Mouse (Mus musculus) heart, adult 10 weeks (tissue): ENCODE measurements around the gene Tmem87a. TPM values are rescaled to one million over a fixed set of nuclear protein-coding genes. Genes with fewer than 3 reads are reported as not detected.

Source experiments
- polyA plus RNA-seq: library from polyadenylated mRNA; stranded (reverse); fragments of 350-450 nt; fragmentation: Illumina TruSeq; extraction: RNeasy Lipid Tissue Mini Kit (QIAGEN cat#74804); gene quantifications from one replicate; pipeline ENCODE4 v1.2.3, GENCODE M21; 2014; ENCODE audit warnings: low read depth, low replicate concordance

The Tmem87a gene
- polyA plus RNA-seq: 18.2 TPM

DNA sequence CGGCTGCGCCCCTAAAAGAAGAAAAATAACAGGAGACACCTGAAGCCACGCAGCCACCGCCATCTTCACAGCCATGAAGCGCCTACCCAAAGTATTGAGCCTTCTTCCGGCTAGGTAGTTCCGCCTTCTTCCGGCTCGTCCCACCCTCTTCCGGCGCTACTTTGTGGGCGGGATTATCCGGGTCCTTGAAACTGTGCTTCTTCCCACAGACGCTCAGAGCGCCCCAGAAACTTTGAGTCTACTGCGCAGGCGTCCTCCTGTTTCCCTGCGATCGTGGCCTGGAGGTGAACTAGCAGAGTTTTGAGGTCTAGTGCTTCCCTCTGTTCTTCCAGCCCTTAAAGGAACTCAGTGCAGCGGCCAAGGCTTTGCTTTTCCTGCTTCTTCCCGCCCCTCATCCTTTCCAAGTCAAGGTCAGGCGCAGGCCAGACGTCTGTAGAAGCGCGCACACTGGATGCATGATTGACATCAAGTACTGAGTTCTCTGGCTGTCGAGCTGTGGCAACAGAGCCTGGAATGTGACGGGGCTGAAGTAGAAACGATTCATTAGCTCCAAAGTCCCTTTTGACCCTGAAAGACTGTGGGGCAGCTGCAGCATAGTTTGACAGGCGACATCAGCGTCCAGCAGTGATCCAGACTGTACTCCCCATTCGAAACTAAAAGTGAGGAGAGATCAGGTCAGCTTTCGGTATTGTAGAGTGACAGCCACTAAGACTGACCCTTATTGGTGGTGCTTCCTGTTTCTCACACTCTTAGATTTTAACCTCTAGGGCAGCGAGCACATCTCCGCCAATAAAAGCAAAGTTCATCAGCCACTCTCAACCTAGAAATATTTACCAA is at the start of gene Tmem87a:
Gene Tmem87a, minus strand, starts transcription at position 128 of the 837 bp plus-strand sequence.

GRCm38 (mm10) chr2:120403653-120403985 is 294 bp downstream of the Tmem87a start, which contains the start of gene Ganc:
TSS of gene Ganc (plus strand) at chr2:120403896.

GRCm38 (mm10) chr2:120352682-120353646 is 50.9 kb downstream of the Tmem87a start, which contains the start of gene Vps39:
TSS of gene Vps39 (minus strand) at chr2:120353137.

DNA sequence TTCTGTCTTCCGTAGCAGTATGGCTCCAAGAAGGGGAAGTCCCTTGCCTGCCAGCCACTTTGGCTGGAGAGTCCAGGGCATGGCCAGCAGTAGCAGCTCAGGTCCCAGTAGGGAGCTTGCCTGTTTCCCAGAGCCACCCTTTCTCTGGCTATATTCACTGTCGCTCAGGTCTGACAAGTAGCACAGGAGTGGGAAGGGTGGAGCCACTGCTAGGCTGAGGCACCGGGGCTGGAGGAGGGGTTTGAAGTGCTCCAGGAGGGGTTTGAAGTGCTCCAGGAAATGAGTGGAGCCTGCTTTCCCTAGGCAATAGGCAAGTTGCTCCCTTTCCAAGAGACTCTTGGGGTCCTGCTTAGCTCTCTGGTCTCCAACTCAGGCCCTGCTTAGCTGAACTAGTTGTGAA is 89.9 kb downstream of the Tmem87a start, which contains the start of gene Pla2g4f:
Gene Pla2g4f, minus strand, starts transcription at position 190 of the 400 bp plus-strand sequence.

Other genes with a start within 250 kb of the Tmem87a start
- gene Ehd4, start 249.5 kb downstream of the Tmem87a start, polyA plus RNA-seq: 270 TPM
- 5.9 TPM for gene Pla2g4e, start 158.8 kb downstream of the Tmem87a start, polyA plus RNA-seq
- not detected for gene Pla2g4d, start 114.9 kb downstream of the Tmem87a start, polyA plus RNA-seq
- gene Pla2g4f, start 89.9 kb downstream of the Tmem87a start, polyA plus RNA-seq: not detected
- 20.9 TPM for gene Vps39, start 51.0 kb downstream of the Tmem87a start, polyA plus RNA-seq
- gene Ganc, start 217 bp downstream of the Tmem87a start, polyA plus RNA-seq: 18.9 TPM
- 1.5 TPM for gene Capn3, start 51.9 kb upstream of the Tmem87a start, polyA plus RNA-seq
- 259 TPM for gene Zfp106, start 159.7 kb upstream of the Tmem87a start, polyA plus RNA-seq
- gene Snap23, start 163.6 kb upstream of the Tmem87a start, polyA plus RNA-seq: 51.9 TPM
- 16.6 TPM for gene Haus2, start 205.3 kb upstream of the Tmem87a start, polyA plus RNA-seq
- 24.6 TPM for gene Lrrc57, start 205.4 kb upstream of the Tmem87a start, polyA plus RNA-seq
- gene Stard9, start 225.0 kb upstream of the Tmem87a start, polyA plus RNA-seq: 10.2 TPM